Mouse (Mus musculus) inflammation-experienced regulatory T-cells, adult 6 months (primary cell): ENCODE measurements at regions not wholly inside any gene's neighbourhood (a gene's known extent, or its start where the extent isn't known, plus 50 kb on each side); places are given as distances from the start of the nearest gene placed in this dataset.
"Not testable (repeated sequence)": the region's sequence is repeated elsewhere in the genome, so short reads cannot be mapped to it uniquely, and the experiment has no call there.

ENCODE experiments used
- ATAC-seq: one replicate; pipeline ENCODE4 v1.8.0; 2017

GRCm38 (mm10) chr5:52010426-52010825, 179.9 kb downstream of the Dhx15 start:
- ATAC-seq: no peak

- no peak for ATAC-seq
Observed at GRCm38 (mm10) chr5:52008942-52009341, 181.4 kb downstream of the Dhx15 start.

GRCm38 (mm10) chr5:52006843-52007242, 183.5 kb downstream of the Dhx15 start:
- no peak for ATAC-seq

GRCm38 (mm10) chr5:51990847-51991610, 199.3 kb downstream of the Dhx15 start:
- ATAC-seq: no peak

- no peak for ATAC-seq
Observed at GRCm38 (mm10) chr5:51989396-51989795, 200.9 kb downstream of the Dhx15 start.

- ATAC-seq: no peak
Observed at GRCm38 (mm10) chr5:51988913-51989312, 201.4 kb downstream of the Dhx15 start.

- ATAC-seq: no peak
Observed at GRCm38 (mm10) chr5:51984966-51985365, 205.3 kb downstream of the Dhx15 start.

- ATAC-seq: no peak
Observed at GRCm38 (mm10) chr5:51982780-51983179, 207.5 kb downstream of the Dhx15 start.

GRCm38 (mm10) chr5:51980901-51981300, 209.4 kb downstream of the Dhx15 start:
- no peak for ATAC-seq

- ATAC-seq: no peak
Observed at GRCm38 (mm10) chr5:51952499-51952898, 237.8 kb downstream of the Dhx15 start.

GRCm38 (mm10) chr5:51949996-51950395, 240.3 kb downstream of the Dhx15 start:
- ATAC-seq: no peak

GRCm38 (mm10) chr5:51946062-51946461, 244.3 kb downstream of the Dhx15 start:
- ATAC-seq: no peak

- not testable (repeated sequence) for ATAC-seq
Observed at GRCm38 (mm10) chr5:51941925-51942291, 248.4 kb downstream of the Dhx15 start.

GRCm38 (mm10) chr5:51941255-51941924, 248.9 kb downstream of the Dhx15 start:
- ATAC-seq: no peak

GRCm38 (mm10) chr5:51938845-51939244, 251.5 kb downstream of the Dhx15 start:
- ATAC-seq: no peak

- no peak for ATAC-seq
Observed at GRCm38 (mm10) chr5:51937320-51937719, 253.0 kb downstream of the Dhx15 start.

GRCm38 (mm10) chr5:51935391-51936354, 254.6 kb downstream of the Dhx15 start:
- ATAC-seq: no peak

GRCm38 (mm10) chr5:51934910-51935309, 255.4 kb downstream of the Dhx15 start:
- ATAC-seq: no peak

GRCm38 (mm10) chr5:51933331-51933730, 257.0 kb downstream of the Dhx15 start:
- ATAC-seq: no peak

- ATAC-seq: no peak
Observed at GRCm38 (mm10) chr5:51930416-51930815, 259.9 kb downstream of the Dhx15 start.

- no peak for ATAC-seq
Observed at GRCm38 (mm10) chr5:51928801-51929200, 261.5 kb downstream of the Dhx15 start.

GRCm38 (mm10) chr5:51923417-51923816, 266.9 kb downstream of the Dhx15 start:
- ATAC-seq: no peak

GRCm38 (mm10) chr5:51922973-51923372, 267.3 kb downstream of the Dhx15 start:
- ATAC-seq: no peak
